Mouse (Mus musculus): ENCODE data around the gene Olfr791.

Olfr791 gene

GRCm38 (mm10) chr10:129521492-129521891 is at the start of gene Olfr791:
Gene Olfr791, plus strand, starts transcription at chr10:129521792.
- DNase-seq: no peak

GRCm38 (mm10) chr10:129473256-129473655 is 48.3 kb upstream of the Olfr791 start:
- no peak for DNase-seq

- no peak for DNase-seq
Observed at GRCm38 (mm10) chr10:129473723-129474122, 47.9 kb upstream of the Olfr791 start.

GRCm38 (mm10) chr10:129484452-129484851 is 37.1 kb upstream of the Olfr791 start, which contains the start of gene Olfr789:
Gene Olfr789, plus strand, starts transcription at chr10:129484752.
- no peak for DNase-seq

GRCm38 (mm10) chr10:129490101-129490500 is 31.5 kb upstream of the Olfr791 start:
- DNase-seq: no peak

- no peak for DNase-seq
Observed at GRCm38 (mm10) chr10:129498192-129498591, 23.4 kb upstream of the Olfr791 start, which contains the start of gene Olfr790. Gene Olfr790, plus strand, starts transcription at chr10:129498492.

GRCm38 (mm10) chr10:129538862-129539261 is 17.3 kb downstream of the Olfr791 start, which contains the start of gene Olfr792:
Gene Olfr792, plus strand, starts transcription at chr10:129539162.
- no peak for DNase-seq

- DNase-seq: no peak
Observed at GRCm38 (mm10) chr10:129549354-129549753, 27.8 kb downstream of the Olfr791 start.

GRCm38 (mm10) chr10:129567355-129567754 is 45.8 kb downstream of the Olfr791 start, which contains the start of gene Olfr794:
Gene Olfr794, plus strand, starts transcription at chr10:129567655.
- DNase-seq: no peak

- no peak for DNase-seq
Observed at GRCm38 (mm10) chr10:129577066-129577465, 55.5 kb downstream of the Olfr791 start.
